Mouse (Mus musculus) layer of hippocampus, postnatal 10 days (tissue): ENCODE data around the gene Eif3c. TPM values are rescaled to one million over a fixed set of nuclear protein-coding genes. Genes with fewer than 3 reads are reported as not detected.

Source experiments
- DNase-seq, 2 experiments: peaks; one replicate each; pipeline ENCODE4 v3.0.0; 2021; ENCODE audit warnings: low spot score in 2 of 2
- microRNA-seq, 2 experiments: library from miRNA; unstranded; fragments of <30 nt; microRNA quantifications; one replicate each; pipeline ENCODE4 v1.2.0; 2021
- total RNA-seq, 2 experiments: library from RNA; stranded (reverse); gene quantifications; 2 replicates each; pipeline ENCODE4 v1.2.3; 2021

Gene Eif3c
- total RNA-seq, 2 experiments from 2014 or later: 199 to 200 TPM

- DNase-seq: no peak
These were observed 69.7 kb downstream of the Eif3c start for GRCm38 (mm10) chr7:126496475-126496874.

Small RNA genes within 50 kb of the gene (microRNA-seq; reads per million reads assigned to microRNA genes)
- 11.2 to 11.8 reads per million in 2 experiments for gene Mir7059

Other genes starting within 250 kb of the Eif3c start
- gene Lat, start 196.8 kb downstream of the Eif3c start, total RNA-seq: 1 to 10 TPM in 1 of 2 experiments, under 1 TPM in 1; 0.73 to 1.8 TPM
- gene Spns1, start 189.0 kb downstream of the Eif3c start, total RNA-seq: 10 to 100 TPM; 78.8 to 91.0 TPM
- gene Nfatc2ip, start 169.7 kb downstream of the Eif3c start, total RNA-seq: 10 to 100 TPM in 1 of 2 experiments, 1 to 10 TPM in 1; 9.3 to 10.8 TPM
- under 1 TPM in 1 of 2 experiments, not detected in 1; 0.25 TPM for gene Cd19, start 151.5 kb downstream of the Eif3c start, total RNA-seq
- gene Rabep2, start 137.7 kb downstream of the Eif3c start, total RNA-seq: 10 to 100 TPM; 10.8 to 13.1 TPM
- under 1 TPM; 0.09 to 0.58 TPM for gene Atp2a1, start 103.3 kb downstream of the Eif3c start, total RNA-seq
- 10 to 100 TPM; 68.1 to 69.6 TPM for gene Sh2b1, start 91.0 kb downstream of the Eif3c start, total RNA-seq
- 100 to 1,000 TPM in 1 of 2 experiments, 10 to 100 TPM in 1; 88.2 to 106 TPM for gene Tufm, start 79.0 kb downstream of the Eif3c start, total RNA-seq
- 100 to 1,000 TPM; 118 to 123 TPM for gene Atxn2l, start 63.0 kb downstream of the Eif3c start, total RNA-seq
- under 1 TPM; 0.43 to 0.51 TPM for gene Apobr, start 18.5 kb upstream of the Eif3c start, total RNA-seq
- 10 to 100 TPM; 20.8 to 23.2 TPM for gene Cln3, start 19.4 kb upstream of the Eif3c start, total RNA-seq
- not detected for gene Il27, start 28.5 kb upstream of the Eif3c start, total RNA-seq
- gene Nupr1, start 64.5 kb upstream of the Eif3c start, total RNA-seq: 1 to 10 TPM; 2.9 to 5.5 TPM
- gene Sgf29, start 82.9 kb upstream of the Eif3c start, total RNA-seq: 10 to 100 TPM; 27.1 to 36.3 TPM
- 1 to 10 TPM; 3.8 to 5.3 TPM for gene Sult1a1, start 110.0 kb upstream of the Eif3c start, total RNA-seq
- gene Bola2, start 129.0 kb upstream of the Eif3c start, total RNA-seq: 100 to 1,000 TPM; 114 to 137 TPM
- 10 to 100 TPM; 20.1 to 21.5 TPM for gene Slx1b, start 129.4 kb upstream of the Eif3c start, total RNA-seq
- gene Coro1a, start 141.4 kb upstream of the Eif3c start, total RNA-seq: 100 to 1,000 TPM; 145 to 151 TPM
- 100 to 1,000 TPM; 146 to 150 TPM for gene Mapk3, start 193.2 kb upstream of the Eif3c start, total RNA-seq
- 1 to 10 TPM; 2.7 to 3.0 TPM for gene Gdpd3, start 199.9 kb upstream of the Eif3c start, total RNA-seq
- 100 to 1,000 TPM; 150 to 152 TPM for gene Ypel3, start 210.5 kb upstream of the Eif3c start, total RNA-seq
- gene Tbx6, start 215.1 kb upstream of the Eif3c start, total RNA-seq: under 1 TPM; 0.62 to 0.69 TPM
- gene Ppp4c, start 226.1 kb upstream of the Eif3c start, total RNA-seq: 10 to 100 TPM; 56.2 to 64.6 TPM
- 100 to 1,000 TPM; 133 to 147 TPM for gene Fam57b, start 231.3 kb upstream of the Eif3c start, total RNA-seq